Mouse (Mus musculus) kidney, embryonic 14.5 days (tissue): ENCODE data around the gene Dppa3. TPM values are rescaled to one million over a fixed set of nuclear protein-coding genes. Genes with fewer than 3 reads are reported as not detected.

Source experiments
- ATAC-seq: fragments of 200-750 bp; cut with Nextera tagmentation; 2 replicates; pipeline ENCODE4 v1.8.0; 2017; ENCODE audit warnings: moderate number of reproducible peaks, mild to moderate bottlenecking, moderate TSS enrichment, moderate library complexity; ENCODE audit not compliant: low FRiP score, low TSS enrichment
- H3K27ac ChIP-seq: fragments of 300-500 bp; sonication (generic); 2 replicates; pipeline ENCODE4 v1.5.1; 2014; ENCODE audit warnings: low read depth, mild to moderate bottlenecking, low read length, moderate library complexity, mixed read lengths
- H3K27me3 ChIP-seq: fragments of 300-500 bp; sonication (generic); 2 replicates; pipeline ENCODE4 v1.6.1; 2014; ENCODE audit warnings: mild to moderate bottlenecking, low read length; ENCODE audit not compliant: control insufficient read depth, insufficient read depth
- H3K36me3 ChIP-seq: fragments of 300-500 bp; sonication (generic); 2 replicates; pipeline ENCODE4 v1.6.1; 2014; ENCODE audit warnings: low read length, mixed read lengths; ENCODE audit not compliant: control insufficient read depth, insufficient read depth
- H3K4me1 ChIP-seq: fragments of 300-500 bp; sonication (generic); 2 replicates; pipeline ENCODE4 v1.6.1; 2014; ENCODE audit warnings: low read length, mixed read lengths; ENCODE audit not compliant: control insufficient read depth, insufficient read depth
- H3K4me2 ChIP-seq: fragments of 300-500 bp; sonication (generic); replicated peaks from 2 replicates; pipeline ENCODE4 v1.6.1; 2014; ENCODE audit warnings: low read depth, mild to moderate bottlenecking, low read length
- H3K4me3 ChIP-seq: fragments of 300-500 bp; sonication (generic); 2 replicates; pipeline ENCODE4 v1.5.1; 2014; ENCODE audit warnings: mild to moderate bottlenecking, low read length
- H3K9ac ChIP-seq: fragments of 300-500 bp; sonication (generic); 2 replicates; pipeline ENCODE4 v1.6.1; 2014; ENCODE audit warnings: low read depth, mild to moderate bottlenecking, low read length, moderate library complexity
- H3K9me3 ChIP-seq: fragments of 300-500 bp; sonication (generic); 2 replicates; pipeline ENCODE4 v1.6.1; 2016; ENCODE audit warnings: low read length; ENCODE audit not compliant: control insufficient read depth
- WGBS: fragments of 180-500 bp; shearing (Covaris S2); extraction: QIAGEN DNeasy Blood & Tissue Kit; methylation state at CpG from one replicate; pipeline ENCODE4 v1.1.7; 2014; 5-methylcytosine and 5-hydroxymethylcytosine counted together
- polyA plus RNA-seq: library from polyadenylated mRNA; unstranded; fragments of >200 nt; fragmentation: Nextera tagmentation; extraction: Ambion mirVana; gene quantifications from 2 replicates; pipeline ENCODE4 v1.2.1, GENCODE M21; 2014

Gene Dppa3
- polyA plus RNA-seq, 1 experiment from 2014 or later, result not detected

DNA sequence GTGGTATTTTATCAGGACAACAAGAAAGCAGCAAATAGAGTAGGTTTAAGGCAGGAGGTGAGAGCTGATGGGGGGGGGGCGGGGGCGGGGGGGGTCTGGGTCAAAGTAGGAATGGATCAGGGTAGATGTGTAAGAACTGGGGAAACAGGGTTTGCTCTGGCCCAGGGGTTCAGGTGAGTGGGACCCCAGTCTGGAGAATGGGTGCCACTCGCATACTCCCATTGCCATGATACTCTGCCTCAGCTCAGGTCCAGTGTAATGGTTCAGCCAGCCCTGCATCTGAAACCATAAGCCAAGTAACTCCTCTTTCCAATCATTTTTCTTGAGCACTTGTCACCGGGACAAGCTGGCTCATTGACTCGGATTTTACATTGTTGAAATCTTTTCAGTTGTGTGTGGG is 42.6 kb downstream of the Dppa3 start:
- H3K4me3 ChIP-seq, result no peak overlapping the region
- no peak overlapping the region for H3K4me2 ChIP-seq
- H3K27me3 ChIP-seq, result peaks cover 2% of the 10 kb centered on the region; the same call in 1 of the 2 replicates
- H3K4me1 ChIP-seq, result no peaks in the 10 kb centered on the region
- no peaks in the 10 kb centered on the region for H3K9me3 ChIP-seq
- no peak overlapping the region for H3K27ac ChIP-seq
- H3K9ac ChIP-seq, result no peak overlapping the region
- ATAC-seq, result no peak
- WGBS, result 77% methylated on average over 5 of the region's 5 CpGs
- no peaks in the 10 kb centered on the region for H3K36me3 ChIP-seq

- peak; percentile 89 for ATAC-seq
- Histone ChIP-seq H3K4me1 (no peaks in the 10 kb centered on the region), H3K36me3 (no peaks in the 10 kb centered on the region), H3K4me3 (peak overlapping the region; percentile 42), H3K4me2 (peak overlapping the region; percentile 60), H3K27ac (no peak overlapping the region), H3K9ac (peak overlapping the region; percentile 45; the same call in 1 of the 2 replicates), H3K27me3 (no peaks in the 10 kb centered on the region), H3K9me3 (no peaks in the 10 kb centered on the region)
- 10% methylated on average over 19 of the region's 19 CpGs for WGBS
Observed at GRCm38 (mm10) chr6:122669406-122670200, 43.4 kb downstream of the Dppa3 start.

GRCm38 (mm10) chr6:122670201-122670551 is 44.0 kb downstream of the Dppa3 start:
- WGBS, result 28% methylated on average over 10 of the region's 10 CpGs
- Histone ChIP-seq H3K4me3 (peak overlapping the region; percentile 42), H3K4me2 (peak overlapping the region; percentile 60), H3K27ac (no peak overlapping the region), H3K36me3 (no peaks in the 10 kb centered on the region), H3K4me1 (no peaks in the 10 kb centered on the region), H3K9me3 (no peaks in the 10 kb centered on the region), H3K27me3 (no peaks in the 10 kb centered on the region), H3K9ac (no peak overlapping the region)
- ATAC-seq, result no peak

GRCm38 (mm10) chr6:122670841-122671240 is 44.6 kb downstream of the Dppa3 start:
- Histone ChIP-seq H3K4me3 (no peak overlapping the region), H3K9ac (no peak overlapping the region), H3K36me3 (no peaks in the 10 kb centered on the region), H3K4me2 (no peak overlapping the region), H3K27ac (no peak overlapping the region), H3K4me1 (no peaks in the 10 kb centered on the region), H3K9me3 (no peaks in the 10 kb centered on the region), H3K27me3 (no peaks in the 10 kb centered on the region)
- no peak for ATAC-seq
- WGBS, result 93% methylated on average over 4 of the region's 4 CpGs

DNA sequence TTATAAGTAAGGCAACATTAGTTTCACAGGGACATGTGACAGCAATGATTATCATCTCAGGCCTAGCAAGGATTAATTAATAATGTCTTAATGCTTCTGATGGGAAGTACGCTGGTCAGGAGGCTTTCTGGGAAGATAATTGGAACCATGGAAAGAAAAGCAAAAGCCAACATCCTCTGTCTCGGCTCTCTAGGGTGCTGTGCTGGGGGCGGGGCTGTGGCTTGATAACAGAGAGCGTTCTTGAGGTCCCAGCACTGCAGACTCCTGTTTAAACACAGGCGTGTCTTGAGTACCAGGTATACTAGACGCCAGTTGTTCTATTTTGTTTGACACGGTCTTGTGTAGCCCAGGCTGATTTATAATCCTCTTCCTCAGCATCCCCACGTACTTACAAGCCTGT is 46.5 kb downstream of the Dppa3 start:
- no peaks in the 10 kb centered on the region for H3K36me3 ChIP-seq
- ATAC-seq, result no peak
- WGBS, result 60% methylated on average over 8 of the region's 8 CpGs
- no peak overlapping the region for H3K27ac ChIP-seq
- no peak overlapping the region for H3K4me2 ChIP-seq
- H3K9ac ChIP-seq, result no peak overlapping the region
- no peaks in the 10 kb centered on the region for H3K27me3 ChIP-seq
- H3K4me1 ChIP-seq, result no peaks in the 10 kb centered on the region
- H3K4me3 ChIP-seq, result no peak overlapping the region
- no peaks in the 10 kb centered on the region for H3K9me3 ChIP-seq

Other genes starting within 250 kb of the Dppa3 start
- 19.9 and 23.2 TPM in 2 replicates for gene Rimklb, start 127.6 kb upstream of the Dppa3 start, polyA plus RNA-seq
- gene Mfap5, start 120.6 kb upstream of the Dppa3 start, polyA plus RNA-seq, result 10.4 and 12.8 TPM in 2 replicates
- not detected in 2 replicates for gene Aicda, start 72.6 kb upstream of the Dppa3 start, polyA plus RNA-seq
- 1.3 and 2.7 TPM in 2 replicates for gene Apobec1, start 24.0 kb upstream of the Dppa3 start, polyA plus RNA-seq
- gene Gdf3, start 16.3 kb upstream of the Dppa3 start, polyA plus RNA-seq, result not detected in 2 replicates
- 0.13 TPM in 1 of 2 replicates, not detected in the other for gene Nanog, start 81.1 kb downstream of the Dppa3 start, polyA plus RNA-seq
- 2.9 and 5.8 TPM in 2 replicates for gene Slc2a3, start 175.2 kb downstream of the Dppa3 start, polyA plus RNA-seq
- 4.1 and 7.8 TPM in 2 replicates for gene Foxj2, start 193.5 kb downstream of the Dppa3 start, polyA plus RNA-seq
- 1.0 and 1.7 TPM in 2 replicates for gene C3ar1, start 229.8 kb downstream of the Dppa3 start, polyA plus RNA-seq
- 37.4 and 56.3 TPM in 2 replicates for gene Necap1, start 248.1 kb downstream of the Dppa3 start, polyA plus RNA-seq